Mouse (Mus musculus) large intestine, adult 2 months (tissue): ENCODE measurements around the gene Anp32e. TPM values are rescaled to one million over a fixed set of nuclear protein-coding genes. Genes with fewer than 3 reads are reported as not detected.
"Not testable (repeated sequence)": the region's sequence is repeated elsewhere in the genome, so short reads cannot be mapped to it uniquely, and the experiment has no call there.

Source experiments
- DNase-seq: peaks from one replicate; pipeline ENCODE4 v3.0.0-alpha.2; 2012; ENCODE audit warnings: low read depth, low spot score
- WGBS: fragments of 180-500 bp; shearing (Covaris S2); methylation state at CpG from one replicate; pipeline ENCODE4 v1.1.7; 2018; 5-methylcytosine and 5-hydroxymethylcytosine counted together
- polyA plus RNA-seq: library from polyadenylated mRNA; depleted of rRNA; stranded (reverse); fragments of >200 nt; gene quantifications from 2 replicates; pipeline ENCODE4 v1.2.3, GENCODE M21; 2012

Gene Anp32e
- polyA plus RNA-seq, 1 experiment: 18.8 TPM

DNA sequence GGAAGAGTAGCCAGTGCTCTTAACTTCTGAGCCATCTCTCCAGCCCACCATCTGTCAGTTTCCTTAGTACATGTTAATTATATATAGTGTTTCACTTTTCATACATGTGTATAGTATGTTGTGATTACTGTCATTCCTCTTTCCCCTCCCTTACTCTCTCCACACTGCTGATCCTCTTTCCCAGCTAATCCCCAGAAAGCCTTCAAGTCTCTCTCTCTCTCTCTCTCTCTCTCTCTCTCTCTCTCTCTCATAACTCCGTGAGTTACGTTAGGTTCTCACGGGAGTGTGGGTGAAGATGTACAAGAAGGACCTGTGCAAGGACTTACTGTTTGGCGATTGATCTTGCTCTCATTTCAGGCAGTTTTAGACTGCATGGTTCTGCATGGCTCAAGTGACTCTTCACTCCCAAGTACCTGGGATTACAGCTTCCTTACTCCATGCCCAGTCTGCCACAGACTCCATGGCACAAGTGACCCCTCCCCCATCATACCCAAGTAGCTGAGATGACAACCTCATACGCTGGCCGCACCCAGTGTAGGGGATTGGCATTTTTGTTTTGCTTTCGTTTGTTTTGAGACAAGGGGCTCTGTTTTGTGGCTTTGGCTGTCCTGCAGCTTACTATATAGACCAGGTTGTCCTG lies 4.2 kb downstream of the Anp32e start:
- no peak for DNase-seq
- 90% methylated on average over 7 of the region's 7 CpGs for WGBS

DNA sequence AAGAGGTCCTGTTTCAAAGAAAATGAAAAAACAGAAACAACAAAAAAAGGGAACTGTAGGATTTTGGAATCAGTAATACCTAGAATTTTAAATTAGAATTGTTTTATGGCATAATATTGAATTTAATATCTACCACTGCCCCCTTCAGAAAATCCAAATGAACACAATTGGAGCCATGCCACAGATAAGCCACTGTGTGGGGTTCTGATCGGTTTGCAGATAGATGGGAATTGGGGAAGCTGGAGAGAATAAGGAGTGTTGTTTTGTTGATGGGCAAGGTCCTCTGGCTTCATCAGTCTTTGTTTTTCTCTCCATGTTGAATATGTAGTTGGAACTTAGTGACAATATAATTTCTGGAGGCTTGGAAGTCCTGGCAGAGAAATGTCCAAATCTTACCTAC lies 5.4 kb downstream of the Anp32e start:
- 95% methylated on average over 1 of the region's 1 CpGs for WGBS
- no peak for DNase-seq

DNA sequence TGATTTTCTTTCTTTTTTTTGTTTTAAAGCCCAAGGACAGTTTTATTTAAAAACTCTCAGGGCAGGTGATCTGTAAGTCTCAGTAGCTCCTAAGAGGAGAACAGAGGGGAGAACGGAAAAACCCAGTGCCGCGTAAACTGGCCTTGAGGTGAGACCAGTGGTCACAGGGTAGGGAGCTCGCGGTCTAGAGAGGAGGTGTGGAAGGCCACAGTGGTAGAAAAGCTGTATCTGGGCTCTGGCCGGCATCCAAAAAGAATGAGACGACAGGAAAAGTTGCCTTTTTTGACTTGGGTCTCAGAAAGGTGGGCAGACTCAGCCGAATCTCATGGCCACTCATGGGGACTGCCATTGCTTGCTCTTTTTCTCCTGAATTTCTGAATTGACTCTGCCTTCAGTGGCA lies 9.2 kb downstream of the Anp32e start:
- no peak for DNase-seq
- WGBS: 99% methylated on average over 8 of the region's 8 CpGs

DNA sequence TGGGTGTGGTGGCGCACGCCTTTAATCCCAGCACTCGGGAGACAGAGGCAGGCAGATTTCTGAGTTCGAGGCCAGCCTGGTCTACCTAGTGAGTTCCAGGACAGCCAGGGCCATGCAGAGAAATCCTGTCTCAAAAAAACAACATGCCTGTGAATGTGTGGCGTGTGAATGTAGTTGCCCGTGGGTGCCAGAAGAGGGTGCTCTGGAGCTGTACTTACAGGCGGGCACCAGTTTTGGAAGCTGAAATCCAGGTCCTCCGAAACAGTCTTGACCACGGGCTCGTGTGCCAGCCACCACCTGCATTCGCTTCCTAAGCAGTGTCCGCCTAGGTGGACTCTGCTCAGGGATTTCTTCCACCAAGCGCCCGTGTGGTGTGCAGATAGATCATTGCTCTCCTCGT lies 9.8 kb downstream of the Anp32e start:
- 97% methylated on average over 15 of the region's 15 CpGs for WGBS
- no peak for DNase-seq

DNA sequence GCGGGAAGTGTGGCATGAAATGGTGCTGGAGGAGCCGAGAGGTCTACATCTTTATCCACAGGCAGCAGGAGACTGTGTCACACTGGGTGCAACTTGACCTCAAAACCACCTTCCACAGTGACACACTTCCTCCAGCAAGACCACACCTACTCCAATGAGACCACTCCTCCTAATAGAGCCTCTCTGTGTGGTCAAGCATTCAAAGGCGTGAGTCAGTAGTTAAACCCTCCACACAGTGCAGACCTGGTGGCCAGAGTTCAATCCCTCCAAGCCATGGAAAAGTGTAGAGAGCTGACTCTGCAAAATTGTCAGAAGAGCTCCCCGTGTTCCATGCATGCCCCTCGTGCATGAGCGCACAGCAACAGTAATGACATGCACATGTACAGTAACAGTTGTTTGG lies 13.7 kb downstream of the Anp32e start:
- 88% methylated on average over 6 of the region's 6 CpGs for WGBS

DNA sequence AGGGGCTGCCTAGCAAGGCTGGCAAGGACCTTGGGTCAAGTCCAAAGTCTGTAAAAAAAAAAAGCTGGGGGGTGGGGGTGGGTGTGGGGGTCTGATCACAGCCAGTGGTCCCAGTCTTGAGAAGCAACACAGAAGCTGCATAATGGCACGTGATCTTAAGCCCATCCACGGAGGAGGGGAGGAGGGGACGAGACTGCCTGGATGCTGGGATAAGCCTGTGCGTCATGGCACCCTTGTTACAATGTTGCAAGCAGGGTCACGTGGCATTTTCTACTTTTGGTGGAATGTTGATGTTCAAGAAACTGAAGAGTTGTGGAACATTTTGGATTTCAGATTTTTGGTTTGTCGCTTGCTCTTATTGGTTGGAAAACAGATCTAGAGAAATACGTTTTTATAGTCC lies 14.2 kb downstream of the Anp32e start:
- 94% methylated on average over 7 of the region's 7 CpGs for WGBS
- no peak for DNase-seq

More for the DNA sequence above, 13.7 kb downstream of the Anp32e start:
- no peak for DNase-seq

DNA sequence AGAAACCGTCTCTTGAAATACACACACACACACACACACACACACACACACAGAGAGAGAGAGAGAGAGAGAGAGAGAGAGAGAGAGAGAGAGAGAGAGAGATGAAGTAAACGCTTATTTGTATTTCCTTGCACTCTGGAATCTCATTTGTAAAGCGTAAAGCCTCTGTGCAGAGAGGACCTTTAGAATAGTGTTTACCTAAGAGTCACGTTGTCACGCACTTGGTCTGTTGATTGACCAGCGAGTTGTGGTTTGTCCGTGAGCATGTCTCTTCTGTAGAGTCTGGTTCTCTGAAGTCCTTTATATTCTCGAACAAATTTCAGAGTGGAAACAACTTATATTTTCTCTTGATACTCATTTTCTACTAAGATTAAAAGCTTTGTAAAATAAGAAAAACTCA lies 15.7 kb downstream of the Anp32e start:
- 84% methylated on average over 8 of the region's 8 CpGs for WGBS
- DNase-seq: no peak

DNA sequence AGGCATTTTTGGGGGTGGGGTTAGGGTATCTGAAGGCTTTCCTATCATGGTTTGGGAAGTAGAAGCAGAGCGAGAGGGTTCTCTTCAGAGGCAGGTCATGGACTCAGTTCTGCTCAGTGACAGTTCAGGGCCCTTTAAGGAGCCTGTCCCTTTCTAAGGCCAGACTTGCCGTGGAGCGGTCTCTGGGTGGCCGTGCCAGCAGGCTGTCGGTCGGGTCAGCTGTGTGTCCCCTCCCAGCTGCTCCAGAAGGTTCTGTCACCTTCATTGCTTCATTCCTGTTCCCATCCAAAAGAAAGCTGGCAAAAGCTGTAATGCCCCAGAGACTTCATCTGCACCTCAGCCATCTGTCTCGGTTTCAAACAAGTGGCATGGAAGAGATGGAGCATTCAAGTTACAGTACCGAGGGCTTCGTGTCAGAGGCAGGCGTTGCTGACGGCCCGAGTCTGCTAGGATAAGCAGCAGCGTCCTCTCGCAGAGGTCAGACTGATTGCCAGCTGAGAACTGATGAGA lies 16.7 kb downstream of the Anp32e start:
- WGBS: 91% methylated on average over 14 of the region's 14 CpGs

DNA sequence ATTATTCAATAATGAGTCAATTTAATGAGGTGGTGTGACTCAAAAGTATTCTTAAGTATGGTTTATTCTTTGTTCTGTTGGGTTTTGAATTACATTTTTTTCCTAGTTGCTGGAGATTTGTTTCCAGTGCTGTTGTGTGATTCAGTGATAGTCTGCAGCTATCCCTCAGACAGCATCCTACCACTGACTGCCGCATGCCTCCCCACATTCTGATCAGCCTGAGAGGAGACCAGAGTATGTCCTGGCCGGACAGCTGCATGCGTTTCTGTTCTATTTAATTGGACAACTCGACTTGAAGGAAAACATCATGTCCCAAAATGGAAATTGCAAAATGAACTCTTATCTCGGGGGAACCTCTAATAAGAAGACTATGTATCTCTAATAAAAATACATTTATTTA lies 19.3 kb downstream of the Anp32e start:
- WGBS: 85% methylated on average over 5 of the region's 5 CpGs
- DNase-seq: no peak

More for the DNA sequence above, 16.7 kb downstream of the Anp32e start:
- no peak for DNase-seq

DNA sequence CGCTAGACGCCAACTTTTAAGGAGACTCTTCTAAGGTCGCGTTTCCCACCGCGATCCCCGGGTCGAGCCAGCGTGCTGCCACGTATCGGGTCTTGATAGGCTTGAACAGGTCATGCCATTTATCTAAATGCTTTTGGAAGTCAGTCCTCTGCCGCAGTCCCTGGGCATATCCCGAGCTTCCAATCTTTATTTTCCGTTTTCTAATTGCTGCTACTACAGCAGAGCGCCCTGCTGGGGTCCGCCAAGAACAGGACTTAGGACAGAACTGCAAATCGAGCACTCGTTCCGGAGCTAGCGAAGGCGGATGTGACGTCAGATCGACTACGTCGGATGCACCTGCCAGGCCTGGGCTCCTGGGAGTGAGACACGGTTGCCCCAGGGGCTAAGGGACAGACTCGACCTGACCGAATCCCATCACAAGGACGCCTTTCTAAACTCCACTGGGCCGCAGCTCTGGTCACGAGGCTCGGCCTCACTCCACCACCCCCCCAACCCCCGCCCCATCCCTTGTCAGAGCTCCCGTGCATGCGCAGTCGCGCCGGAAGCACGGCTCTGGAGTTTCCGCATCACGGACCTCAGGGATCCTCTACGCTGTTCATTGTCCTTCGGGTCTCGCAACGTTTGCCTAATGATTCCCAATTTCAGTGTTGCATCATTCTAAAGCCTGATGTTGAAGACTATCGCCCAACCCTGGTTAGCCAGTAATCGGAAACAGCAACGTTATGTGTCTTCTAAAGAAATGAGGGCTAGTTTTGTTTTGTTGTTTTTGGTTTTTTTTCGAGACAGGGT lies 21.9 kb downstream of the Anp32e start:
- under 1% methylated on average over 49 of the region's 49 CpGs for WGBS
- DNase-seq: peak; percentile 70

DNA sequence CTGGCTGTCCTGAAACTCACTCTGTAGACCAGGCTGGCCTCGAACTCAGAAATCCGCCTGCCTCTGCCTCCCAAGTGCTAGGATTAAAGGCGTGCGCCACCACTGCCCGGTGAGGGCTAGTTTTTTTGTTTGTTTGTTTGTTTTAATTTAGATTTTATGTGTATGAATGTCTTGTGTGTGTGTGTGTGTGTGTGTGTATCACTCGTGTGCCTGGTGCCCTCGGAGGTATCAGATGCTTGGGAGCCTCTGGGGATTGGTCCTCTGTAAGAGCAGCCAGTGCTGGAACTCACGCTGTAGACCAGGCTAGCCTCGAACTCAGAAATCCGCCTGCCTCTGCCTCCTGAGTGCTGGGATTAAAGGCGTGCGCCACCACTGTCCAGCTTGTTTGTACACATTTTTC lies 22.5 kb downstream of the Anp32e start:
- 56% methylated on average over 12 of the region's 12 CpGs for WGBS

DNA sequence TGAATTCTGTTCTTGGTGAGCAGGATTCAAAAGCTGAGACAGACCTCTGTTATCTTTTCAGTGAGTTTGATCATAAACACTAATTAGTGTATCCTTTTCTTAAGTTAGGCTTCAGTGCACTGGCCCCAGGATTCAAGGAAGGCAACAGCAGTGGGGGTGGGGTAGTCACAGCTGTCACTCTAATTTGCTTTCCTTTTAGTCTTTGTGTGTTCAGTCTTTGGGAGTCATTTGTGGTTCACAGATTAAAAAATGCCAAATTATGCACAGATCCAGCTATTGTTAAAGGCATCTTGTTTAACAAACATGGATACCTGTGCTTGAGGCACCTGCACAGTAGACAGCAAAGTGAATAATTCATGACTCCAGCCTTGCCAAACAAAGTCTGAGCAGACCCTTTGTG lies 24.0 kb downstream of the Anp32e start:
- no peak for DNase-seq

More for the DNA sequence above, 22.5 kb downstream of the Anp32e start:
- DNase-seq: not testable (repeated sequence)

DNA sequence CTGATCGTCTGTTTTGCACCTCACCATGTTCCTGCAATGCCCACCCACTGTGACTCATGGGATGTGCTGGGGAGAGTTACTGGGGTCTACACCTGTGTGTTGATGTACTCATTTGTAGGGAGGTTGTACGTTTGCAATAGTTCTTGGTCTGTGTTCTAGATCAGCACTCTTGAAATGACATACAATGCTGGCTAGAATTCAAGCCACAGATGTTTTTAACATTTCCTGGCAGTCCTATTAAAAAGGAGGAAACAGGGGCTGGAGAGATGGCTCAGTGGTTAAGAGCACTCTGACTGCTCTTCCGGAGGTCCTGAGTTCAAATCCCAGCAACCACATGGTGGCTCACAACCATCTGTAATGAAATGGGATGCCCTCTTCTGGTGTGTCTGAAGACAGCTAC lies 24.5 kb downstream of the Anp32e start:
- DNase-seq: no peak
- WGBS: 63% methylated on average over 3 of the region's 3 CpGs

DNA sequence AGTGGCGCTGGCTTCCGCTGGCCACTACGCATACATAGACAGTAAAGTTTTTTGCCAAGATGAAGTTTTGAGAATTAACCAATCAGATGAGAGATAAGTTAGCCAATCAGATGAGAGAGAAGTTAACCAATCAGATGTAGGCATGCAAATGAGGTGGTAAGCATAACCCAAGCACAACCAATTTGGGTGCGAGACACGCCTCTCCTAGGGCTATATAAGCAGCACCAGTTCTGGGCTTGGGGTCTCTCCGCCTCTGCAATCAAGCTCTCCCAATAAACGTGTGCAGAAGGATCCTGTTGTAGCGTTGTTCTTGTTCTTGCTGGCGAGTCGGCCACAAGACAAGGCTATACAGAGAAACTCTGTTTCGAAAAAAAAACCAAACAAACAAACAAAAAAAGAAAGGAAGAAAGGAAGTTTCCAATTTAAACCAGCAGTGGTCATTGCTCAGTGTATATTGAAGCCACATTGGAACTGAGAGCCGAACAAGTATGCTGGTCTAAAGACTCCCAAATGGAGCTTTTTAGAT lies 25.7 kb downstream of the Anp32e start:
- WGBS: 90% methylated on average over 12 of the region's 12 CpGs
- DNase-seq: not testable (repeated sequence)

DNA sequence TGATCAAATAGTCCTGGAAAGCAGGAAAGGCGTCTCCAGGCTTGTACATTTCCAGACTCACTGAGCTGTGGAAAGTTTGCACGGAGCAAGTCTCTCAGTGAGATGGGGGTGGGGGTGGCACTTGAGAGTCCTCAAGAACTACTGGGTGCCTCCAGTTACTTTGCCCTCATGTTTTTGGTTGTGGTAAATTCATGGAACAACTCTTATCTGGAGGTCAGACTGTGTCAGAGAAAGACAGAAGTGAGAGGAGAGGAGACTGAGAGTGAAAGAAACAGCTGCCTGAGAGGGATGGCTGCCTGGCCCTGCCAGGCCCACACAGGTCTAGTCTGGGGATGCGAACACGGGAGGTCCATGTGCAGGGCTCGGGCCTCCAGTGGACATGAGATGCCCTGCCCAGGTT lies 26.3 kb downstream of the Anp32e start:
- WGBS: 92% methylated on average over 5 of the region's 5 CpGs
- DNase-seq: no peak

DNA sequence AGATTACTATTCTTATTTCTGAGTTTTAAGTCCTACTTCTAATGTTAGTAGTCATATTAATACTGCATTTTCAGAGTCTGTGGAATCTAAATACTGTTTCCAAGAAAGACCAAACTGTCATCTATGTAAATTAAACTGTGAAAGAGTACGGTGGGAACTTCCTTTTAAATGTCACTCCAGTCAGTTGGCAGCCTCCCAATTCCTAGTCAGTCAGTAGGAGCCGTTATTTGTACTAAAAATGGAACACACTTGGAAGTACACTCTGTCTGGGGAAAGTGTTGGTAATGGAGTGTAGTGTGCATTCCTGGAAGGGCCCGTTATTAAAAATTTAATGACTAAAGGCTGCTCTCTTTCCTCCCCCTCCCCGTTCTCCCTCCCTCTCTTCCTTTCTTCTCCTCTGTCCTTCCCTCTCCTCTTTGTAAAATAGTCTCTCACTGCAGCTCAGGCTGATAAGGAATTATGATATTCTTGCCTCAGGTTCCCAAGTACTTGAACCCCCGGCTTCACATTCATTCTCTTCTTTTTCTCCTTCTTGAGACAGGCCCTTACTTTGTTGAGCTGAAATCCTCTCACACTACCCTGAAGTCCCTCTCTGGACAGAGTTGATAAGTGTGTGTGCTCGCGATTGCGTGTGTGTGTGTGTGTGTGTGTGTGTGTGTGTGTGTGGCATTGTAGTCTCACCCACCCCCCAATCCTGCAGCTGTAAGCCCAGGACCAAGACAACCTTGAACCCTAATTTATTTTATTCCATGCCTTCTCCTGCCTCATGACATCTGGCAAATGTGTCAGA lies 28.5 kb downstream of the Anp32e start:
- 47% methylated on average over 8 of the region's 8 CpGs for WGBS
- DNase-seq: no peak

DNA sequence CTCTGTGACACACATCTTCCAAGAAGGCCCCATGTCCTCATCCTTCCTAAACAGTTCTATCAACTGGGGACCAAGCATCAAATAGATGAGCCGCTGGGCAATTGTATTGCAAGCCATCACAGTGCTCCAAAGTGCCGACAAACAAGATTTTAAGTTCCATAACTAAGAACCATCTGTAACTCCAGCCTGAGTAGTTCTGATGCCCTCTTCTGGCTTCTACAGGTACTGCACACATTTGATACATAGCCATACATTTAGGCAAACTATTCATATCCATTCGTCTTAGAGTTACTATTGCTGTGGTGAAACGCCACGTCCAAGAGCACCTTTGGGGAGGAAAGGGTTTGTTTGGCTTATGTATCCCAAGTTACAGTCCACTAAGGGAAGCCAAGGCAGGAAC lies 30.0 kb downstream of the Anp32e start:
- DNase-seq: no peak
- WGBS: 81% methylated on average over 5 of the region's 5 CpGs

DNA sequence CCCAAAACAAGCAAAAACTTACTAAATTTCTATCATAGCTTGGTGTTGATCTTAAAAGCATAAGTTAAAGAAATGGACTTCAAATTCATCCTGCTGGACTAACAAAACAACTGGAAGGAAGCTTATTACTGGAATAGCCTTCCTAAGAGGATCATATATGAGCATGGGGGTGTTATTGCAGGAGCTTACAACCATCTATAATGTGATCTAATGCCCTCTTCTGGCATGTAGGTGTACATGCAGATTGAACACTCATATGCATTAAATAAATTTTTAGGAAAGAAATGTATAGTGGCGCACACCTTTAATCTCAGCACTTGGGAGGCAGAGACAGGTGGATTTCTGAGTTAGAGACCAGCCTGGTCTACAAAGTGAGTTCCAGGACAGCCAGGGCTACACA lies 30.8 kb downstream of the Anp32e start:
- DNase-seq: no peak
- 87% methylated on average over 1 of the region's 1 CpGs for WGBS

DNA sequence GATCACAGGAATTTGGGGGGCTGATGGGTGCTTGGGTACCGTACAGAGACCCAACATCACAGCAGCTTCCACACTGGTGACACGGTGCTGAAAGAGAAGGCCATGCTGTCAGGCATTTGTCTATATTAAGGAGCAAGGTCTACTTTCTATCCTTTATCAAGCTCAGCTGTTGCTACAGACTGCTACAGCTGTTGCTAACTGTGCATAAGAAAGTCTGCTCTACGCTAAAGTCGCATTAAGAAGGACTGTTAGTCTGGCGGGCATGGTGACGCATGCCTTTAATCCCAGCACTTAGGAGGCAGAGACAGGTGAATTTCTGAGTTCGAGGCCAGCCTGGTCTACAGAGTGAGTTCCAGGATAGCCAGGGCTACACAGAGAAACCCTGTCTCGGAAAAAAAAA lies 33.1 kb downstream of the Anp32e start:
- 80% methylated on average over 8 of the region's 8 CpGs for WGBS

DNA sequence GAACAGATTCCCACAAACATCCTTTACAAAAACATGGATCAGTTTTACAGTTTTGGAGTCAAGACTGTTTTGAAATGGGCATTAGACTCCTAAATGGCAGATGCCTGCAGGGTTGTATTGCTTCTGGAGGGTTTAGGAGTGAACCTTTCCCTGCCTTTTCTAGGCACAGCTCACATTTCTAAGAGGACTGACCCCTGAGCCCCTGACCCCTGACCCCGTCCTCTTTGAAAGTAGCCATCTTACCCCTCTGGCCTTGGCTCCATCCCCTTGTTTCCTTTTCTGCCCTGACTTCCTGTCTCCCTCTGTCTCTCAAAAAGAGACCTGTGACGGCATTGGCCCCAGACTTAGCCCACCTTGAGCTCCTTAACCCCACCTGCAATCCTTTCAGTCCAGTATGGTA lies 34.2 kb downstream of the Anp32e start:
- 57% methylated on average over 2 of the region's 2 CpGs for WGBS
- DNase-seq: no peak

More for the DNA sequence above, 33.1 kb downstream of the Anp32e start:
- not testable (repeated sequence) for DNase-seq
